Mouse (Mus musculus) activated CD4-positive, CD25-positive, alpha-beta regulatory T cell (primary cell): Measurements from ENCODE around the gene Atrn. TPM values are rescaled to one million over a fixed set of nuclear protein-coding genes. Genes with fewer than 3 reads are reported as not detected.

Source experiments
- polyA plus RNA-seq, 2 experiments: library from polyadenylated mRNA; unstranded; fragments of 100-300 nt; shearing (Covaris generic); gene quantifications; one replicate each; pipeline ENCODE4 v1.2.1; 2017

The Atrn gene
- 10 to 100 TPM in 1 of 2 experiments, 1 to 10 TPM in 1; 9.1 to 11.2 TPM for polyA plus RNA-seq

DNA sequence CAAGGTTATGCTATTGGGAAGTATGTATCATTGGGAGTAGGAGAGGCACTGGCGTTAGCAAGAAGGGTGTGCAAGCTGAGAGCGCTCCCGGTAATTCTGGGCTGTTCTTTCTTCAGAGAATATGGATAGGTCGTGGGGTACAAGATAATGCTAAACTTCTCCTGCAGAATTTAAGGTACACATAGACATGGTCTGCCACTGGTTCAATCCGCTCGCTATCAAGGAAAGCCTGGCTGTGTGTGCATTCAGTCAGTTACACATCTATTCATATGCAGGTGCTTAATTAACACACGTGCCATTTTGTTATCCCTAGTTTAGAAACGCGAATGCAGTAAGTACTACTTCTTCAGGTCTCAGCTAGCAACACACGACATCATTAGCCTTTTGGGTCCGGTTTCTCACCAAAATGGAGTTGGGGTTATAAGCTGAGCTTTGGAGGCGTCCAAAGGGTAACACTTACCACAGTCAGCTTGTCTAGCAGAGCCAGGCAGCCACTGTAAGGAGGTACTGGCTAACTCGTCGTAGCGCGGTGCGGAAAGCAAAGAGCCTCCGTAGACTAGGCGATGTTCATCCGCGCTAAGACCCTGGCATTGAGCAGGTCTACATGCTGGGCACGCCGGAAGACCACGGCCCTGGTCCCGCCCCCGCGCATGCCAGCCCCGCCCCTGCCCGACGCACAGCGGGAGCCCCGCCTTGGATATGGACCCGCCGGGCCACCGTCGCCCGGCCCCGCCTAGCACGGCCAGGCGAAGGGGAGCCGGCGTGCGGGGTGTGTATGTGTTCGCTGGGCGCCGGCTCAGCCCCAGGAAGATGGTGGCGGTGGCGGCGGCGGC, at the start of gene Atrn, which contains the start of gene 4930402H24Rik:
Gene Atrn (plus strand): TSS at position 745 of the 833 bp plus-strand sequence.
Gene 4930402H24Rik (minus strand): TSS at position 656 of the 833 bp plus-strand sequence.

GRCm38 (mm10) chr2:131042988-131043387, 136.7 kb downstream of the Atrn start, which contains the start of gene Gfra4:
Gfra4 (minus strand) TSS chr2:131043088.

GRCm38 (mm10) chr2:131063404-131063864, 157.1 kb downstream of the Atrn start, which contains the start of gene Adam33:
Adam33 (minus strand) TSS chr2:131063814.

Other genes starting within 250 kb of the Atrn start
- 100 to 1,000 TPM; 134 to 141 TPM for gene Ddrgk1, start 241.8 kb upstream of the Atrn start, polyA plus RNA-seq
- 10 to 100 TPM; 51.1 to 56.7 TPM for gene Itpa, start 238.9 kb upstream of the Atrn start, polyA plus RNA-seq
- gene Slc4a11, start 209.0 kb upstream of the Atrn start, polyA plus RNA-seq = under 1 TPM in 1 of 2 experiments, not detected in 1; 0.36 TPM
- 10 to 100 TPM; 16.0 to 18.9 TPM for gene 4930402H24Rik, start 89 bp upstream of the Atrn start, polyA plus RNA-seq
- under 1 TPM in 1 of 2 experiments, not detected in 1; 0.74 TPM for gene Gfra4, start 136.6 kb downstream of the Atrn start, polyA plus RNA-seq
- 1 to 10 TPM in 1 of 2 experiments, under 1 TPM in 1; 0.24 to 1.2 TPM for gene Adam33, start 157.3 kb downstream of the Atrn start, polyA plus RNA-seq
- 1 to 10 TPM in 1 of 2 experiments, under 1 TPM in 1; 0.47 to 1.5 TPM for gene Siglec1, start 180.3 kb downstream of the Atrn start, polyA plus RNA-seq
- not detected for gene Hspa12b, start 220.8 kb downstream of the Atrn start, polyA plus RNA-seq
- gene Gm11037, start 227.0 kb downstream of the Atrn start, polyA plus RNA-seq = not detected